In the genomic region with DNA sequence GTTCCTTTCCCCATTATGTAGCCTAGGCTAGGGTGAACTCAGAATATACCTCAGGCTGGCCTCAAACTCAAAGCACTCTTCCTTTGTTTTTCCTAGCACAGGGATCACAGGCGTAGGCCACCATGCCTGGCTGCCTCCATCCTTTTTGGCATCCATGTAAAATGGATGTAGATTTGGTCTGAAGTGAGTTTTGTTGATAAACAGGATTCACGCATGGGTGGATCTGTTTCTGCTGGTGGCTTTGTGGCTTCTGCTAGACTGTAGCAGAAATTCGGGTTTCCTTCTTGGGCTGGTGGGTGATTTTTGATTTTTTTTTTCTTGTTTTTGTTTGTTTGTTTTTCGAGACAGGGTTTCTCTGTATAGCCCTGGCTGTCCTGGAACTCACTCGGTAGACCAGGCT, we compare ENCODE assay signal across 17 mouse cellular contexts. TPM values are rescaled to one million over a fixed set of nuclear protein-coding genes. Genes with fewer than 3 reads are reported as not detected.
"Had no signal": no experiment of that assay in that cellular context is flagged by ENCODE, and none has a peak within 500 bp of the region (broad histone marks: within the 10 kb centered on the region; RNA-seq: fewer than 3 reads in every experiment).

No protein-coding gene starts in this region.

- ATAC-seq: hindbrain, embryonic 16.5 days; inflammation-experienced regulatory T-cells, adult 6 months; intestine, embryonic 15.5 days; intestine, postnatal 0 days had no signal

- DNase-seq: gastrocnemius, adult 2 months; gastrocnemius, postnatal 10 days; gastrocnemius, postnatal 25 days; heart, adult 18-20 months; heart, postnatal 10 days; heart, postnatal 4 days; kidney, adult 18-20 months; kidney, adult 8-10 months; kidney, postnatal 10 days; kidney, postnatal 25 days; kidney, postnatal 4 days; liver had no signal

RNA-seq across cellular contexts. Expression of gene Nrxn2, which starts 8.6 kb away (rescaled TPM):
- total RNA-seq: granulocyte monocyte progenitor cell, adult 5-6 weeks had no signal
